Mouse (Mus musculus) liver, adult 2 months (tissue): ENCODE results near the gene Npw. TPM values are rescaled to one million over a fixed set of nuclear protein-coding genes. Genes with fewer than 3 reads are reported as not detected.

Source experiments
- DNase-seq: peaks from one replicate; pipeline ENCODE4 v3.0.0-alpha.2; 2011; ENCODE audit warnings: low read depth, low spot score; ENCODE audit errors: extremely low read depth
- H3K27ac ChIP-seq: fragments of 200-500 bp; replicated peaks from 2 replicates; pipeline ENCODE4 v1.5.1; 2012; ENCODE audit warnings: low read depth, mild to moderate bottlenecking, control low read depth, inconsistent platforms, low read length; ENCODE audit not compliant: insufficient read depth
- H3K27me3 ChIP-seq: fragments of 200-500 bp; 2 replicates; pipeline ENCODE4 v1.6.1; 2012; ENCODE audit warnings: mild to moderate bottlenecking, moderate library complexity, low read length, inconsistent platforms; ENCODE audit not compliant: control insufficient read depth, insufficient read depth
- H3K36me3 ChIP-seq: fragments of 200-500 bp; 2 replicates; pipeline ENCODE4 v1.6.1; 2012; ENCODE audit warnings: low read length, inconsistent platforms; ENCODE audit not compliant: control insufficient read depth, insufficient read depth
- H3K4me1 ChIP-seq: fragments of 200-500 bp; 2 replicates; pipeline ENCODE4 v1.6.1; 2011; ENCODE audit warnings: low read length; ENCODE audit not compliant: control insufficient read depth, insufficient read depth
- H3K4me3 ChIP-seq: fragments of 200-500 bp; 2 replicates; pipeline ENCODE4 v1.5.1; 2011; ENCODE audit warnings: low read depth, mild to moderate bottlenecking, control low read depth, low read length, moderate library complexity; ENCODE audit not compliant: insufficient read depth
- H3K79me2 ChIP-seq: fragments of 200-500 bp; 2 replicates; pipeline ENCODE4 v1.6.1; 2012; ENCODE audit warnings: inconsistent platforms, mild to moderate bottlenecking, low read length, moderate library complexity; ENCODE audit not compliant: control insufficient read depth, insufficient read depth
- H3K9ac ChIP-seq: fragments of 200-500 bp; 2 replicates; pipeline ENCODE4 v1.6.1; 2012; ENCODE audit warnings: low read depth, mild to moderate bottlenecking, control low read depth, inconsistent platforms, low read length
- CTCF ChIP-seq: fragments of 200-500 bp; IDR thresholded peaks from 2 replicates; pipeline ENCODE4 v1.5.1; 2011; ENCODE audit warnings: low read depth, low read length, control low read depth
- POLR2A ChIP-seq: fragments of 200-500 bp; IDR thresholded peaks from 2 replicates; pipeline ENCODE4 v1.6.1; 2011; ENCODE audit warnings: low read length, control low read depth; ENCODE audit not compliant: insufficient read depth; ENCODE audit errors: extremely low read depth
- WGBS: fragments of 180-500 bp; shearing (Covaris S2); methylation state at CpG from one replicate; pipeline ENCODE4 v1.1.7; 2018; 5-methylcytosine and 5-hydroxymethylcytosine counted together
- polyA plus RNA-seq: library from polyadenylated mRNA; depleted of rRNA; stranded (reverse); fragments of >200 nt; gene quantifications from 2 replicates; pipeline ENCODE4 v1.2.3, GENCODE M21; 2012
- total RNA-seq: library from RNA; depleted of rRNA; stranded (reverse); fragments of >200 nt; gene quantifications from 2 replicates; pipeline ENCODE4 v1.2.3, GENCODE M21; 2014

Npw gene
- total and polyA plus RNA-seq, 2 experiments, result not detected

- H3K36me3 ChIP-seq, result no peaks in the 10 kb centered on the region; the same call in 1 of the 2 replicates
- H3K4me1 ChIP-seq, result peaks cover 7% of the 10 kb centered on the region
- 77% methylated on average over 4 of the region's 4 CpGs for WGBS
- H3K27me3 ChIP-seq, result no peaks in the 10 kb centered on the region
- no peak for DNase-seq
- H3K9ac ChIP-seq, result no peak overlapping the region
- no peak for TF ChIP-seq POLR2A
- no peak for TF ChIP-seq CTCF
- H3K79me2 ChIP-seq, result peaks cover 10% of the 10 kb centered on the region; the same call in 1 of the 2 replicates
- peak overlapping the region; percentile 87 for H3K27ac ChIP-seq
- no peak overlapping the region for H3K4me3 ChIP-seq
Measured at GRCm38 (mm10) chr17:24646381-24646780, 11.9 kb downstream of the Npw start.

GRCm38 (mm10) chr17:24645916-24646315, 12.3 kb downstream of the Npw start:
- DNase-seq, result no peak
- WGBS, result 84% methylated on average over 3 of the region's 3 CpGs
- Histone ChIP-seq H3K4me1 (peaks cover 7% of the 10 kb centered on the region), H3K27me3 (no peaks in the 10 kb centered on the region), H3K4me3 (no peak overlapping the region), H3K9ac (peak overlapping the region; percentile 61; the same call in 1 of the 2 replicates), H3K36me3 (peaks cover 2% of the 10 kb centered on the region; the same call in 1 of the 2 replicates), H3K79me2 (peaks cover 10% of the 10 kb centered on the region; the same call in 1 of the 2 replicates), H3K27ac (peak overlapping the region; percentile 87)
- TF ChIP-seq POLR2A (no peak), CTCF (no peak)

- H3K79me2 ChIP-seq, result peaks cover 10% of the 10 kb centered on the region; the same call in 1 of the 2 replicates
- H3K9ac ChIP-seq, result peak overlapping the region; percentile 66
- H3K4me1 ChIP-seq, result no peaks in the 10 kb centered on the region
- no peak for TF ChIP-seq POLR2A
- no peaks in the 10 kb centered on the region for H3K27me3 ChIP-seq
- H3K27ac ChIP-seq, result peak overlapping the region; percentile 87
- 82% methylated on average over 9 of the region's 9 CpGs for WGBS
- H3K36me3 ChIP-seq, result peaks cover 5% of the 10 kb centered on the region; the same call in 1 of the 2 replicates
- DNase-seq, result no peak
- H3K4me3 ChIP-seq, result peak overlapping the region; percentile 35; the same call in 1 of the 2 replicates
Measured at GRCm38 (mm10) chr17:24644875-24645721, 13.2 kb downstream of the Npw start.

- Histone ChIP-seq H3K4me1 (no peaks in the 10 kb centered on the region), H3K27me3 (no peaks in the 10 kb centered on the region), H3K27ac (peak overlapping the region; percentile 83), H3K79me2 (peaks cover 3% of the 10 kb centered on the region; the same call in 1 of the 2 replicates), H3K9ac (peak overlapping the region; percentile 66), H3K36me3 (peaks cover 5% of the 10 kb centered on the region; the same call in 1 of the 2 replicates), H3K4me3 (peak overlapping the region; percentile 35)
- peak; percentile 52 for DNase-seq
- no peak for TF ChIP-seq POLR2A
- TF ChIP-seq CTCF, result no peak
- 43% methylated on average over 7 of the region's 7 CpGs for WGBS
Measured at GRCm38 (mm10) chr17:24644030-24644715, 14.1 kb downstream of the Npw start.

- Histone ChIP-seq H3K4me3 (no peak overlapping the region), H3K79me2 (no peaks in the 10 kb centered on the region), H3K27me3 (no peaks in the 10 kb centered on the region), H3K36me3 (peaks cover 5% of the 10 kb centered on the region; the same call in 1 of the 2 replicates), H3K27ac (peak overlapping the region; percentile 83; the same call in 1 of the 2 replicates), H3K4me1 (no peaks in the 10 kb centered on the region), H3K9ac (no peak overlapping the region)
- 83% methylated on average over 6 of the region's 6 CpGs for WGBS
- DNase-seq, result no peak
- no peak for TF ChIP-seq POLR2A
- no peak for TF ChIP-seq CTCF
Measured at GRCm38 (mm10) chr17:24642791-24643343, 15.4 kb downstream of the Npw start.
